20 mouse cellular contexts compared by ENCODE assay signal in genomic region chr1:35919840-35920734, GRCm38 (mm10).
DNase-seq lines count a peak whose midpoint lies in the region; ATAC-seq lines count a peak whose summit lies in the region.
"Had no signal": no experiment of that assay in that cellular context is flagged by ENCODE, and none has a peak within 500 bp of the region (broad histone marks: within the 10 kb centered on the region; RNA-seq: fewer than 3 reads in every experiment).

No protein-coding gene starts in this region.

- no peaks in the 10 kb centered on the region for H3K27me3 ChIP-seq in hindbrain, embryonic 13.5 days
- no peaks in the 10 kb centered on the region for H3K27me3 ChIP-seq in hindbrain, embryonic 10.5 days (ENCODE audit: insufficient read depth, poor library complexity, severe bottlenecking)
- no peaks in the 10 kb centered on the region for H3K27me3 ChIP-seq in forebrain, embryonic 15.5 days
- H3K27me3 ChIP-seq in midbrain, embryonic 14.5 days (ENCODE audit: control insufficient read depth, insufficient read depth, low read length), result no peaks in the 10 kb centered on the region
- H3K27me3 ChIP-seq: heart, embryonic 12.5 days; liver, embryonic 12.5 days; lung, embryonic 15.5 days; Patski had no signal

- peak; percentile 84 for ATAC-seq in hindbrain, embryonic 13.5 days (ENCODE audit: low FRiP score)
- ATAC-seq in forebrain, embryonic 15.5 days (replicated peaks), result peak; percentile 75
- peak; percentile 55; the same call in 1 of the 2 replicates for ATAC-seq in midbrain, embryonic 14.5 days (ENCODE audit: low FRiP score, low TSS enrichment)
- ATAC-seq: activated CD4-positive, CD25-positive, alpha-beta regulatory T cell, adult 4 months; intestine, embryonic 16.5 days; liver, embryonic 12.5 days; Patski had no signal

- H3K9ac ChIP-seq in hindbrain, embryonic 13.5 days, result no peak overlapping the region
- no peak overlapping the region for H3K9ac ChIP-seq in forebrain, embryonic 15.5 days (replicated peaks)
- no peak overlapping the region for H3K9ac ChIP-seq in midbrain, embryonic 14.5 days (replicated peaks; ENCODE audit: low read length)
- H3K9ac ChIP-seq: heart, embryonic 12.5 days; liver, embryonic 12.5 days; lung, embryonic 15.5 days had no signal

- H3K27ac ChIP-seq in hindbrain, embryonic 13.5 days, result peak overlapping the region; percentile 71
- H3K27ac ChIP-seq in hindbrain, embryonic 10.5 days, result no peak overlapping the region
- peak overlapping the region; percentile 35; the same call in 1 of the 2 replicates for H3K27ac ChIP-seq in forebrain, embryonic 15.5 days (replicated peaks)
- H3K27ac ChIP-seq in midbrain, embryonic 14.5 days (replicated peaks; ENCODE audit: low read depth, low read length), result peak overlapping the region; percentile 33; the same call in 1 of the 2 replicates
- H3K27ac ChIP-seq: embryonic facial prominence, embryonic 10.5 days; liver, embryonic 12.5 days; lung, embryonic 15.5 days had no signal

- 53% methylated on average over 12 of the region's 12 CpGs for WGBS in hindbrain, embryonic 13.5 days
- 85% methylated on average over 12 of the region's 12 CpGs for WGBS in hindbrain, embryonic 10.5 days
- 49% methylated on average over 12 of the region's 12 CpGs for WGBS in forebrain, embryonic 15.5 days
- 48% methylated on average over 12 of the region's 12 CpGs for WGBS in midbrain, embryonic 14.5 days

- no peaks in the 10 kb centered on the region for H3K36me3 ChIP-seq in hindbrain, embryonic 13.5 days
- H3K36me3 ChIP-seq in hindbrain, embryonic 10.5 days, result no peaks in the 10 kb centered on the region
- H3K36me3 ChIP-seq in forebrain, embryonic 15.5 days, result no peaks in the 10 kb centered on the region
- no peaks in the 10 kb centered on the region for H3K36me3 ChIP-seq in midbrain, embryonic 14.5 days (ENCODE audit: control insufficient read depth, insufficient read depth, low read length)
- H3K36me3 ChIP-seq: embryonic facial prominence, embryonic 10.5 days; heart, embryonic 12.5 days; liver, embryonic 12.5 days; lung, embryonic 15.5 days had no signal

- H3K4me1 ChIP-seq in hindbrain, embryonic 13.5 days (replicated peaks), result peaks cover 12% of the 10 kb centered on the region
- 0 out of 2 replicates have a peak, but pooled peaks cover 4% of the 10 kb centered on the region for H3K4me1 ChIP-seq in hindbrain, embryonic 10.5 days (replicated peaks)
- peaks cover 9% of the 10 kb centered on the region for H3K4me1 ChIP-seq in forebrain, embryonic 15.5 days
- H3K4me1 ChIP-seq in midbrain, embryonic 14.5 days (ENCODE audit: control insufficient read depth, insufficient read depth, low read length), result no peaks in the 10 kb centered on the region
- H3K4me1 ChIP-seq: lung, embryonic 15.5 days had no signal

- no peak overlapping the region for H3K4me3 ChIP-seq in hindbrain, embryonic 13.5 days
- no peak overlapping the region for H3K4me3 ChIP-seq in hindbrain, embryonic 10.5 days
- H3K4me3 ChIP-seq in forebrain, embryonic 15.5 days, result no peak overlapping the region
- no peak overlapping the region for H3K4me3 ChIP-seq in midbrain, embryonic 14.5 days (replicated peaks; ENCODE audit: low read depth, low read length)
- H3K4me3 ChIP-seq: embryonic facial prominence, embryonic 10.5 days; heart, embryonic 12.5 days; liver, embryonic 12.5 days; lung, embryonic 15.5 days had no signal

- no peak for DNase-seq in hindbrain, embryonic 10.5 days (ENCODE audit: low spot score)
- DNase-seq in midbrain, embryonic 14.5 days, result peak; percentile 67
- DNase-seq in retina, embryonic 14.5 days (ENCODE audit: low spot score), result peak; percentile 41
- DNase-seq in gastrocnemius, adult 18-20 months (ENCODE audit: low spot score), result no peak
- no peak for DNase-seq in left cerebral cortex, adult 18-20 months (ENCODE audit: low spot score in 2 of 2)
- DNase-seq: adrenal gland, postnatal 14 days; B cell, adult 2 months; cerebellum, adult 2 months; gastrocnemius, postnatal 36 days; kidney, postnatal 10 days; right cerebral cortex, postnatal 25 days had no signal

- no peak overlapping the region for H3K4me2 ChIP-seq in hindbrain, embryonic 13.5 days
- H3K4me2 ChIP-seq in forebrain, embryonic 15.5 days (replicated peaks), result no peak overlapping the region
- no peak overlapping the region for H3K4me2 ChIP-seq in midbrain, embryonic 14.5 days (ENCODE audit: low read length)
- H3K4me2 ChIP-seq: heart, embryonic 12.5 days; liver, embryonic 12.5 days; lung, embryonic 15.5 days had no signal

- H3K9me3 ChIP-seq in hindbrain, embryonic 13.5 days, result no peaks in the 10 kb centered on the region
- no peaks in the 10 kb centered on the region for H3K9me3 ChIP-seq in hindbrain, embryonic 10.5 days
- no peaks in the 10 kb centered on the region for H3K9me3 ChIP-seq in forebrain, embryonic 15.5 days
- H3K9me3 ChIP-seq in midbrain, embryonic 14.5 days (ENCODE audit: control insufficient read depth, low read length), result no peaks in the 10 kb centered on the region
- H3K9me3 ChIP-seq: embryonic facial prominence, embryonic 10.5 days; heart, embryonic 12.5 days; liver, embryonic 12.5 days; lung, embryonic 15.5 days had no signal

Comparison
In these comparisons a context has a peak if more than half of its experiments do, and no peak if none do; other contexts are left out.
1. DNase-seq: peak in midbrain, embryonic 14.5 days (single experiment) and retina, embryonic 14.5 days (single experiment); none in hindbrain, embryonic 10.5 days (single experiment), gastrocnemius, adult 18-20 months (single experiment) and left cerebral cortex, adult 18-20 months (0 of 2).
2. Peak in every context shown above with its lines, with median percentiles within 50 percentile points of each other: ATAC-seq.